Mouse (Mus musculus) ES-E14 (cell line): ENCODE measurements around the gene Fabp2.

Source experiments
- CHD2 ChIP-seq: IDR thresholded peaks from 2 replicates; pipeline ENCODE4 v1.6.1; 2014; ENCODE audit warnings: mild to moderate bottlenecking, low read depth, low read length, inconsistent platforms
- HCFC1 ChIP-seq: IDR thresholded peaks from 2 replicates; pipeline ENCODE4 v1.6.1; 2012; ENCODE audit warnings: low read length, inconsistent platforms, borderline replicate concordance; ENCODE audit not compliant: insufficient read depth
- ZNF384 ChIP-seq: IDR thresholded peaks from 2 replicates; pipeline ENCODE4 v1.6.1; 2012; ENCODE audit warnings: low read depth, low read length, inconsistent platforms

DNA sequence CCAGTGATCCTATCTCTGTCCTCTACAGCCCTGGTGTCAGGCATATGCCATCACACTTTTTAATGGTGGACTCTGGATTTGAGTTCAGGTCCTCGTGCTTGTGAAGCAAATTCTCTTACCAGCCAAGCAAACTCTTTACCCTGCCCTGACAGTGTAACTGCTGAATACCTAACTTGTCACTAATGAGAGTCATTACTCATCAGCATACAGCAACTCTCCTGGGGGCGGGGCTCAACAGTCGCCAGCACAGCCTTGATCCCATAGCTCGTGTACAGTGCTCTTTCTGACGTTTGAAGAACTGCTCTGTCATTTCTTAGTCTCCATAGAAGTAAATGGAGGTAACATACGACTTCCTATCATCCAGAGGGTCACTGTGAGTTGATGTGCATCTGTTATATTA lies 3.4 kb downstream of the Fabp2 start:
- no peak for TF ChIP-seq CHD2
- TF ChIP-seq ZNF384: no peak
- no peak for TF ChIP-seq HCFC1
